Mouse (Mus musculus) kidney, embryonic 16.5 days (tissue): ENCODE results near the gene Zscan20. TPM values are rescaled to one million over a fixed set of nuclear protein-coding genes. Genes with fewer than 3 reads are reported as not detected.
A peak's percentile ranks its signal among the peaks of the same experiment; 100 is the strongest.
"Not testable (repeated sequence)": the region's sequence is repeated elsewhere in the genome, so short reads cannot be mapped to it uniquely, and the experiment has no call there.

ENCODE experiments used
- ATAC-seq: fragments of 200-750 bp; cut with Nextera tagmentation; 2 replicates; pipeline ENCODE4 v1.8.0; 2017; ENCODE audit warnings: moderate TSS enrichment; ENCODE audit not compliant: low FRiP score, low TSS enrichment
- H3K27ac ChIP-seq: fragments of 300-500 bp; sonication (generic); 2 replicates; pipeline ENCODE4 v1.5.1; 2014; ENCODE audit warnings: low read length
- H3K27me3 ChIP-seq: fragments of 300-500 bp; sonication (generic); 2 replicates; pipeline ENCODE4 v1.6.1; 2014; ENCODE audit warnings: low read length, control low read depth, mixed read lengths; ENCODE audit not compliant: insufficient read depth
- H3K36me3 ChIP-seq: fragments of 300-500 bp; sonication (generic); 2 replicates; pipeline ENCODE4 v1.6.1; 2014; ENCODE audit warnings: low read length, control low read depth, mixed read lengths; ENCODE audit not compliant: insufficient read depth
- H3K4me1 ChIP-seq: fragments of 300-500 bp; sonication (generic); 2 replicates; pipeline ENCODE4 v1.6.1; 2014; ENCODE audit warnings: low read length, control low read depth, mixed read lengths; ENCODE audit not compliant: insufficient read depth
- H3K4me2 ChIP-seq: fragments of 300-500 bp; sonication (generic); replicated peaks from 2 replicates; pipeline ENCODE4 v1.6.1; 2014; ENCODE audit warnings: low read depth, low read length
- H3K4me3 ChIP-seq: fragments of 300-500 bp; sonication (generic); 2 replicates; pipeline ENCODE4 v1.5.1; 2014; ENCODE audit warnings: mild to moderate bottlenecking, low read length
- H3K9ac ChIP-seq: fragments of 300-500 bp; sonication (generic); replicated peaks from 2 replicates; pipeline ENCODE4 v1.6.1; 2014; ENCODE audit warnings: low read length
- H3K9me3 ChIP-seq: fragments of 300-500 bp; sonication (generic); 2 replicates; pipeline ENCODE4 v1.6.1; 2016; ENCODE audit warnings: low read length, control low read depth
- WGBS: fragments of 180-500 bp; shearing (Covaris S2); extraction: QIAGEN DNeasy Blood & Tissue Kit; methylation state at CpG from one replicate; pipeline ENCODE4 v1.1.7; 2014; 5-methylcytosine and 5-hydroxymethylcytosine counted together
- polyA plus RNA-seq: library from polyadenylated mRNA; unstranded; fragments of >200 nt; fragmentation: Nextera tagmentation; extraction: Ambion mirVana; gene quantifications from 2 replicates; pipeline ENCODE4 v1.2.1, GENCODE M21; 2015

Gene Zscan20
- polyA plus RNA-seq, 1 experiment from 2014 or later, result 4.8 TPM

DNA sequence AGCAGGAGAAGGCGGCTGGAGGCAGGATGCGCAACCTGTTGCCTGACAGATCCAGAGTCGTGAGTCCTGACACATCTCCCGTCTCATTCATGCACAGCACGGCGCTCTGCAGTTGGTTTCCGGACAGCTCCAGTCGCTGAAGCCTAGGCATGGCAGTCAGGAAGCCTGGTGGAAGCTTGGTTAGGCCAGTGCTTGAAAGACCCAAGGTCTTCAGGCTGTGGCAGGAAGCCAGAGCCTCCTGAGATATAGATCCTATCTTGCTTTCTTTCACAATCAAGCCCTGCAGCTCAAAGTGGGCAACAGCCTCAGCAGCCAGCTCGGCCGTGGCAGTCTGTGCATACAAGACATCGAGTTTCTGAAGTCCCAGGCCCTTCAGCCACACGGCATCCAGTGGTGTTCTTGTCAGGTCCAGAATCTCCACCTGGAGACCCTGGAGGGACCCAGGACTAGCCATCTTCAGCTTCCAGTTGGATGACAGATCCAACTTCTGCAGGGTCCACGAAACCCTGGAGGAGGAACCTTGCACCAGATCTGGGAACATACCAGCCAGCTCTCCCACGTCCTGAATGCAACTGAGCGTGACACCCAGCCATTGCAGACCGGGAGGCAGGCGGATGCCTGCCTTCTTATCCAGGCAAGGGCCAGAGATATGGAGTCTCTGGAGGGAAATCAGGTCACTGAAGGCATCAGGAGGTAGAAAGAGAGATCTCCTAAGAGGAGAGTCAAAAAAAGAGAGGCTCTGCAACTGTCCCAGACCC lies 7.6 kb upstream of the Zscan20 start:
- H3K4me2 ChIP-seq, result peak overlapping the region; percentile 39
- peaks cover 38% of the 10 kb centered on the region for H3K4me1 ChIP-seq
- WGBS, result 37% methylated on average over 17 of the region's 17 CpGs
- peak overlapping the region; percentile 7 for H3K4me3 ChIP-seq
- no peaks in the 10 kb centered on the region for H3K9me3 ChIP-seq
- H3K9ac ChIP-seq, result peak overlapping the region; percentile 49
- ATAC-seq, result peak; percentile 64
- H3K36me3 ChIP-seq, result no peaks in the 10 kb centered on the region
- no peaks in the 10 kb centered on the region for H3K27me3 ChIP-seq
- peak overlapping the region; percentile 71 for H3K27ac ChIP-seq

DNA sequence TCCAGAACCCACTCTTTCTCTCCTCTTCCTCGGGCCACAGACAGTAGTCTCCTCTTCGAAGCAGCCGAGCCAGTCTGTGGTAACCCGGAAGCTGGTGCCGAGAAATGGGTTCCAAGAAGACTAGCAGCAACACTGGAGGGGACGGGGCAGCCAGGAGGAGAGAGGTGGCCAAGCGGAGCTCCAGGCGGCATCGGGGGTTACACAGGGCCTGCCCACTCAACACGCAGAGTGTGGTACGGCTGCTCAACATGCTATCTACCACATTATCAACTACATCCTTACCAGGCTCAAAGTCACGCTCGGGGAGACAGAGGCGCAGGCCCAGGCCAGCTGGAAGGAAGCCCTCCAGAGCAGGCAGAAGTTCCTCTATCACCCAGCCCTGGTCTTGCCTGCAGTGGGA lies 5.9 kb upstream of the Zscan20 start:
- no peak overlapping the region for H3K27ac ChIP-seq
- no peaks in the 10 kb centered on the region for H3K27me3 ChIP-seq
- 87% methylated on average over 14 of the region's 14 CpGs for WGBS

DNA sequence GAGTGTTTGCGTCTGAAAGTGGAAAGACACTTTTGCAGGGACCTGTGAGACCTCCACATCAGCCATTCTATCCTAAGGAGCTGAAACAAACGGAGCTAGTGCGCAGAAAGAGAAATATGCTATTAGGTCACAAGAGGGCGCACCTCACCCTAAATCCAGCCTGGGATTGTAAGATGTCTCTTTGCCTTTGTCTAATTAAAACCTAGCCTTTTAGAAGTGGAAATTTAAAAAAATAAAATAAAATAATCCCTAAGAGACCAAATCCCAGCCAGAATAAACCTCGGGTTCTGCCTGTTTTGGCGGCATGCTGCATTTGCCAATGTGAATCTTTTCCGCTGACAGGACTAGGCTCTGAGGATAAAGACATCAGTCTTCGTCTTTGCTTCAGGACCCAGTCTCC lies 3.4 kb upstream of the Zscan20 start:
- no peak overlapping the region for H3K4me2 ChIP-seq
- H3K4me3 ChIP-seq, result no peak overlapping the region
- no peaks in the 10 kb centered on the region for H3K27me3 ChIP-seq
- H3K27ac ChIP-seq, result no peak overlapping the region
- no peak for ATAC-seq
- no peaks in the 10 kb centered on the region for H3K9me3 ChIP-seq
- H3K4me1 ChIP-seq, result peaks cover 41% of the 10 kb centered on the region
- no peaks in the 10 kb centered on the region for H3K36me3 ChIP-seq
- no peak overlapping the region for H3K9ac ChIP-seq
- WGBS, result 14% methylated on average over 8 of the region's 8 CpGs

More for the DNA sequence above, 5.9 kb upstream of the Zscan20 start:
- no peak overlapping the region for H3K4me3 ChIP-seq
- no peak overlapping the region for H3K4me2 ChIP-seq
- no peaks in the 10 kb centered on the region for H3K36me3 ChIP-seq
- H3K4me1 ChIP-seq, result peaks cover 40% of the 10 kb centered on the region
- no peak overlapping the region for H3K9ac ChIP-seq
- no peak for ATAC-seq
- H3K9me3 ChIP-seq, result no peaks in the 10 kb centered on the region

DNA sequence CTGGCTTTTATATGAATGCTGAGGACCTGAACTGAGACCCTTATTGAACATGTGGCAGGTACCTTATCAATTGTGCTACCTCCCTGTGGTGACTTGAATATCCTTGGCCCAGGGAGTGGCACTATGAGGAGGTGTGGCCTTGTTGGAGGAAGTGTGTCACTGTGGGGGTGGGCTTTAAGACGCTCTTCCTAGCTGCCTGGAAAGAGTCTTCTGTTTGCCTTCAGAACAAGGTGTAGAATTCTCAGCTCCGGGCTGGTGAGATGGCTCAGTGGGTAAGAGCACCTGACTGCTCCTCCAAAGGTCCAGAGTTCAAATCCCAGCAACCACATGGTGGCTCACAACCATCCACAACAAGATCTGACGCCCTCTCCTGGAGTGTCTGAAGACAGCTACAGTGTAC lies 1.8 kb upstream of the Zscan20 start:
- not testable (repeated sequence) for ATAC-seq

DNA sequence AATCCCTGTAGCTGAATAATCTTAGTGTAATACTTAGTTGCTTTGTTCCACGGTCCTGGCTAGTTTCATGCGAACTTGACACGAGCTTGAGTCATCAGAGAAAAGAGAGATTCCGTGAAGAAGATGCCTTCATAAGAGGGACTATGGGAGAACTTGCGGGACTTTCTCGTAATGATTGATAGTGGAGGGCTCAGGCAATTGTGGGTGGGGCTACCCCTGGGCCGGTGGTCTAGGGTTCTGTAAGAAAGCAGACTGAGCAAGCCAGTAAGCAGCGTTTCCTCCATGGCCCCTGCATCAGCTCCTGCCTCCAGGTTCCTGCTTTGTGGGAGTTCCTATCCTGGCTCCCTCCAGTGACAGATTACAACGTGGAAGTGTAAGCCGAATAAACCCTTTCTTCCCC lies 808 bp upstream of the Zscan20 start:
- H3K9me3 ChIP-seq, result no peaks in the 10 kb centered on the region
- H3K27me3 ChIP-seq, result no peaks in the 10 kb centered on the region
- no peaks in the 10 kb centered on the region for H3K36me3 ChIP-seq
- peaks cover 20% of the 10 kb centered on the region for H3K4me1 ChIP-seq
- WGBS, result 22% methylated on average over 10 of the region's 10 CpGs
- H3K9ac ChIP-seq, result 0 out of 2 replicates have a peak overlapping the region, but pooled peaks have one; percentile 38
- peak overlapping the region; percentile 72 for H3K4me3 ChIP-seq
- peak overlapping the region; percentile 82 for H3K4me2 ChIP-seq
- no peak for ATAC-seq
- peak overlapping the region; percentile 50; the same call in 1 of the 2 replicates for H3K27ac ChIP-seq

More for the DNA sequence above, 1.8 kb upstream of the Zscan20 start:
- WGBS, result 80% methylated on average over 3 of the region's 3 CpGs
- H3K9me3 ChIP-seq, H3K27ac ChIP-seq, H3K9ac ChIP-seq, H3K4me2 ChIP-seq, H3K27me3 ChIP-seq, H3K4me3 ChIP-seq, H3K36me3 ChIP-seq: not testable (repeated sequence)
- H3K4me1 ChIP-seq, result peaks cover 25% of the 10 kb centered on the region

DNA sequence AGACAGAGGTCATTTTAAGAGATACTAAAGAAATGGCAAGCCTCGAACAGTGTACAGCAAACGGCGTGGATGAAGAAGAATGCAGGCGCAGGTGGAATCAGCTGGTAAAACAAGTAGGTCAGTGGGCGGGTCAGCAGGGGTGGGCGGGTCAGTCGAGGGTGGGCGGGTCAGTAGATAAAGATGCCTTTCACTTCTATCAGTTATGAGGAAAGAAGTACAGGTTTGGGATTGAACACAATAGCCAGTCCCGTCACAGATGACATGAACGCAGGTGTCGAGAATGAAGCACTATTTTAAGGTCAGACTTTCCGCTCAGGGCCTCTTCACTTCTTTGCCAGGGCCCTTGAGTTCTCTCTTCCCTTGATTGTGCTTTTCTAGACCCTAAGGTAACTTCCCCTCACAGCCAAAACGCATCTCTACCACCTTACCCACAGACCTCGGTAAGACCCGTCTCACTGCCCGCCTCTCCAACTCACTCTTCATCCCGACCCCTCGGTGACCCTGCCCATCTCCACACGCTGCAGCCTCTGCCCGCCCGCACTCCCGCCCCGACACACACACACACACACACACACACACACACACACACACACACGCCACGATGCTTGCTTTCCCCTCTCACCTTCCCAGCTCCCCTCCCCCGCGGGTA lies 498 bp downstream of the Zscan20 start:
- peaks cover 17% of the 10 kb centered on the region for H3K4me1 ChIP-seq
- no peaks in the 10 kb centered on the region for H3K27me3 ChIP-seq
- peak overlapping the region; percentile 72 for H3K4me3 ChIP-seq
- H3K9ac ChIP-seq, result peak overlapping the region; percentile 70
- H3K36me3 ChIP-seq, result peaks cover 3% of the 10 kb centered on the region; the same call in 1 of the 2 replicates
- H3K9me3 ChIP-seq, result no peaks in the 10 kb centered on the region
- ATAC-seq, result no peak
- 0 out of 2 replicates have a peak overlapping the region, but pooled peaks have one; percentile 10 for H3K27ac ChIP-seq
- peak overlapping the region; percentile 82 for H3K4me2 ChIP-seq
- WGBS, result 10% methylated on average over 25 of the region's 27 CpGs

DNA sequence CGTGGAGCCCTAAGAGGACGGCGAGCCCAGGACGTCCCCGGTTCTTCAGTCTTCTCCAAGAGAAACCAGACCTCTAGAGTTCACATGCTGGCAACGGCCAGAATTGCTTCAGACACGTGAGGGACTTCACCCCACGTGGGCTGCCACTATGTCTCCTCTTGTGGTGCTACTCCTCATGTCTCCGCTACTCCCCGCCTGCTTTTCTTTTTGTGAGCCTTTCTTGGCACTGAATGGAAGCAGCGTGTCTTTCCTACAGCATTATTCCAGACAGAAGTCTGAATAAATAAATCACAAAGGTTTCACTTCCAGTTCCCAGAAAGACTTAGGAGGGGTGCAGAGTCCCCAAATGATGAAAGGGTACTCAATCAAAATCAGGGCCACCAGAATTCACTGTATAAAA lies 2.2 kb downstream of the Zscan20 start:
- no peak overlapping the region for H3K4me3 ChIP-seq
- H3K4me1 ChIP-seq, result peaks cover 15% of the 10 kb centered on the region
- no peaks in the 10 kb centered on the region for H3K27me3 ChIP-seq
- H3K9me3 ChIP-seq, result no peaks in the 10 kb centered on the region
- H3K36me3 ChIP-seq, result peaks cover 18% of the 10 kb centered on the region
- no peak overlapping the region for H3K9ac ChIP-seq
- no peak overlapping the region for H3K4me2 ChIP-seq
- no peak overlapping the region for H3K27ac ChIP-seq
- ATAC-seq, result no peak
- 82% methylated on average over 11 of the region's 11 CpGs for WGBS

DNA sequence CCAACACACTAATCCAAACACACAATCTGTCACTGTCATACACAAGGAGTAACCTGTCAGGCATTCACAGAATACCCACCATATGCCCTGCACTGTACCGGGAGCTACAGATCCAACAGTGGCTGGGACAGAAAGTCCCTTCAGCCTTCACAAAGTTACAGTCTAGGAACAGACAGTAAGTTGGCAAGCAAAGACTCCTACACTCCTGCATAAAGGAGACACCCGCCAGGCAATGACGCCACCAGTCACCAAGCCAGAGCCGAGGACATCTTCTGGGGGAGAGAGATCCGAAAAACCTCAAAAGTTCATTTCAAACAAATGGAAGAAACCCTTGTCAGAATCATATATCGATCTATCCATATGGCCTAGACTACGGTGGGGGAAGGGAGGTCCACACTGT lies 3.3 kb downstream of the Zscan20 start:
- no peak for ATAC-seq
- 89% methylated on average over 7 of the region's 7 CpGs for WGBS
- H3K4me2 ChIP-seq, result no peak overlapping the region

DNA sequence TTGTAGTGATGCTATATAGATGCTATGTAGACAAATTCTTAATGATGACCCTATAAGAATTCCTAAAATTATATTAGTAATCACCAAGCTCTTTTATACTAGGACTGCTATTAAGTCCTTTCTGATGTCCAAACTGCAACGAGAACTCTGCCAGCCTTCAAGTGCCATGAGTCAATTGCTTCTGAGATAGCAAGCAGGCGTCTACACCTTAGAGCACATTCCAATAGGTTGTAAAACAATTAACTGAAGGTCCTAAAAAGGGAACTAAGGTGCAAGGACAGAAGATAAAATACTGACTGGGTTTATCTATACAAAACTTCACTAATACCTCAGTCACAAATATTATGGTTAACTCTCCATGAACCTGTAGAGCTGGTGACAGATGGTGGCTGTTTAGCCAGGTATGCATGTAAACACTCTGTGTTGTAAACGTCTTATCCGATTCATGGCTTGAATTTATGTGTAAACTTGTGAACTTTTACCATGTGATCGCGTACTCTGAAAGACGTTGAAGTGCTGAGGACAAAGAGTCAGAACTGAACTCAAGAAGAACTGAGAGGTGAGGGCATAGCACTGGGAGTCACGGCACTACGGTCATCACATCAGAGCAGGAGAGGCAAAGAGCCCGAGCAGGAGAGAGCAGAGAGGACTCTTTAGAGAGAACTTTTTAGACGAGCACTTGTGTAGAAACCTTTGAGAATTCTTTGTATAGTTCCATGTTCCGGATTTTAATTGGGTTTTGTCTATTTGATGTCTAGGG lies 11.9 kb downstream of the Zscan20 start:
- no peak overlapping the region for H3K4me3 ChIP-seq
- no peaks in the 10 kb centered on the region for H3K27me3 ChIP-seq
- no peaks in the 10 kb centered on the region for H3K9me3 ChIP-seq
- H3K4me1 ChIP-seq, result no peaks in the 10 kb centered on the region
- no peak overlapping the region for H3K27ac ChIP-seq
- H3K36me3 ChIP-seq, result peaks cover 14% of the 10 kb centered on the region
- no peak for ATAC-seq
- H3K4me2 ChIP-seq, result no peak overlapping the region
- no peak overlapping the region for H3K9ac ChIP-seq
- 61% methylated on average over 12 of the region's 12 CpGs for WGBS

More for the DNA sequence above, 3.3 kb downstream of the Zscan20 start:
- H3K4me3 ChIP-seq, result no peak overlapping the region
- no peak overlapping the region for H3K27ac ChIP-seq
- peaks cover 15% of the 10 kb centered on the region for H3K4me1 ChIP-seq
- H3K9ac ChIP-seq, result no peak overlapping the region
- H3K9me3 ChIP-seq, result no peaks in the 10 kb centered on the region
- peaks cover 27% of the 10 kb centered on the region for H3K36me3 ChIP-seq
- H3K27me3 ChIP-seq, result no peaks in the 10 kb centered on the region
